Comparison of ENCODE assay signal across 8 mouse cellular contexts in genomic region chr12:69681566-69682061, GRCm38 (mm10). TPM values are rescaled to one million over a fixed set of nuclear protein-coding genes. Genes with fewer than 3 reads are reported as not detected.
DNase-seq lines count a peak whose midpoint lies in the region; ATAC-seq and TF ChIP-seq lines count a peak whose summit lies in the region.

TSS of gene Sos2 (minus strand) at chr12:69681852.

- peak; percentile 67 for ATAC-seq in cerebellum, adult (ENCODE audit: insufficient number of reproducible peaks, low FRiP score, low TSS enrichment)
- no peak for ATAC-seq in common myeloid progenitor, adult 5-6 weeks (replicated peaks; ENCODE audit: low read depth, poor library complexity, severe bottlenecking)
- no peak; the same call in none of the 2 replicates for ATAC-seq in hindbrain, postnatal 0 days

- H3K27me3 ChIP-seq in hindbrain, postnatal 0 days (ENCODE audit: insufficient read depth, low read length) = no peaks in the 10 kb centered on the region

- TF ChIP-seq CTCF in hindbrain, postnatal 0 days (IDR thresholded peaks at IDR 0.05; ENCODE audit: low read depth) = no peak
- no peak for TF ChIP-seq CTCF in left cerebral cortex, adult 2 months (IDR thresholded peaks at IDR 0.05)

- WGBS in hindbrain, postnatal 0 days = 2% methylated on average over 33 of the region's 85 CpGs

- H3K27ac ChIP-seq in hindbrain, postnatal 0 days = peak within 1 kb of the TSS; percentile 96
- peak within 1 kb of the TSS; percentile 95 for H3K27ac ChIP-seq in left cerebral cortex, adult 2 months

- peaks cover 7% of the 10 kb centered on the region for H3K4me1 ChIP-seq in hindbrain, postnatal 0 days (ENCODE audit: insufficient read depth, low read length)

- peak within 1 kb of the TSS; percentile 99 for H3K4me3 ChIP-seq in hindbrain, postnatal 0 days (ENCODE audit: low read length)
- H3K4me3 ChIP-seq in left cerebral cortex, adult 2 months = peak within 1 kb of the TSS; percentile 92

- H3K4me2 ChIP-seq in hindbrain, postnatal 0 days (ENCODE audit: low read depth, low read length) = peak within 1 kb of the TSS; percentile 77

- no peak for DNase-seq in cerebellum, postnatal 10 days
- DNase-seq in gastrocnemius, postnatal 10 days = peak; percentile 68
- no peak for DNase-seq in hindbrain, postnatal 0 days (ENCODE audit: low spot score)
- peak; percentile 66 to 72 for DNase-seq in left cerebral cortex, adult 2 months (ENCODE audit: extremely low spot score in 1 of 2, low spot score in 2 of 2)
- peak; percentile 74 to 85 for DNase-seq in lung, postnatal 4 days
- peak; percentile 82 for DNase-seq in retina, postnatal 1 day

- intact Hi-C loops in left cerebral cortex, adult 2 months (cut with DNase I) = loop anchor here (2.0 to 5.0 kb wide), 3 partner anchors 43 to 321 kb away; partner anchors contain the start of genes Atp5s, L2hgdh and Vcpkmt

- H3K9ac ChIP-seq in hindbrain, postnatal 0 days (replicated peaks; ENCODE audit: low read length) = peak within 1 kb of the TSS; percentile 98

- H3K9me3 ChIP-seq in hindbrain, postnatal 0 days (ENCODE audit: low read length) = no peaks in the 10 kb centered on the region

- no peaks in the 10 kb centered on the region for H3K36me3 ChIP-seq in hindbrain, postnatal 0 days (ENCODE audit: insufficient read depth, low read length)

RNA-seq across cellular contexts. Expression of gene Sos2, which starts in this region (rescaled TPM):
- 40.8 and 59.9 TPM in 2 replicates for total RNA-seq in common myeloid progenitor, adult 5-6 weeks (2017)
- total RNA-seq in gastrocnemius, postnatal 10 days (2021) = 10 to 100 TPM; 31.3 to 35.6 TPM
- total RNA-seq in hindbrain, postnatal 0 days (2014; rRNA removed) = 27.3 and 35.0 TPM in 2 replicates
- polyA plus RNA-seq in hindbrain, postnatal 0 days (2015; fragmentation: Nextera tagmentation; extraction: Ambion mirVana) = 7.6 and 9.2 TPM in 2 replicates
- total RNA-seq in left cerebral cortex, adult 2 months (2021) = 10 to 100 TPM; 36.7 to 37.7 TPM

Comparison
In these comparisons a context has a peak if more than half of its experiments do, and no peak if none do; other contexts are left out.
1. DNase-seq: peak in gastrocnemius, postnatal 10 days (single experiment), left cerebral cortex, adult 2 months (2 of 2), lung, postnatal 4 days (2 of 2) and retina, postnatal 1 day (single experiment); none in cerebellum, postnatal 10 days (0 of 2) and hindbrain, postnatal 0 days (single experiment).